Mouse (Mus musculus) kidney, postnatal 36 days (tissue): ENCODE results near the gene Dmrtc1c1.
"Not testable (repeated sequence)": the region's sequence is repeated elsewhere in the genome, so short reads cannot be mapped to it uniquely, and the experiment has no call there.

Experiments
- DNase-seq, 2 experiments: peaks; one replicate each; pipeline ENCODE4 v3.0.0; 2021 to 2022; ENCODE audit warnings: mixed read lengths in 2 of 2

Gene Dmrtc1c1

GRCm38 (mm10) chrX:102802663-102803062, at the start of gene Dmrtc1c1:
Dmrtc1c1 (plus strand) TSS chrX:102802963.
- not testable (repeated sequence) for DNase-seq

GRCm38 (mm10) chrX:102765878-102766277, 36.9 kb upstream of the Dmrtc1c1 start:
- no peak for DNase-seq

GRCm38 (mm10) chrX:102812311-102812710, 9.5 kb downstream of the Dmrtc1c1 start:
- DNase-seq, result no peak

- not testable (repeated sequence) for DNase-seq
Observed at GRCm38 (mm10) chrX:102854516-102854915, 51.8 kb downstream of the Dmrtc1c1 start, which contains the start of gene Dmrtc1c2. Dmrtc1c2 (minus strand) TSS chrX:102854616.
